Mouse (Mus musculus) midbrain, embryonic 14.5 days (tissue): ENCODE measurements at regions not wholly inside any gene's neighbourhood (a gene's known extent, or its start where the extent isn't known, plus 50 kb on each side); places are given as distances from the start of the nearest gene placed in this dataset.

Source experiments
- ATAC-seq: fragments of 200-750 bp; cut with Nextera tagmentation; 2 replicates; pipeline ENCODE4 v1.8.0; 2017; ENCODE audit warnings: moderate number of reproducible peaks, moderate library complexity; ENCODE audit not compliant: low FRiP score, low TSS enrichment
- DNase-seq: peaks from one replicate; pipeline ENCODE4 v3.0.0-alpha.2; 2015
- H3K27ac ChIP-seq: fragments of 300-500 bp; sonication (generic); replicated peaks from 2 replicates; pipeline ENCODE4 v1.5.1; 2014; ENCODE audit warnings: mild to moderate bottlenecking, low read depth, low read length, moderate library complexity
- H3K27me3 ChIP-seq: fragments of 300-500 bp; sonication (generic); 2 replicates; pipeline ENCODE4 v1.6.1; 2014; ENCODE audit warnings: low read length, control low read depth, mixed read lengths; ENCODE audit not compliant: control insufficient read depth, insufficient read depth
- H3K36me3 ChIP-seq: fragments of 300-500 bp; sonication (generic); 2 replicates; pipeline ENCODE4 v1.6.1; 2014; ENCODE audit warnings: low read length, control low read depth; ENCODE audit not compliant: control insufficient read depth, insufficient read depth
- H3K4me1 ChIP-seq: fragments of 300-500 bp; sonication (generic); 2 replicates; pipeline ENCODE4 v1.6.1; 2014; ENCODE audit warnings: mild to moderate bottlenecking, antibody characterized with exemption, low read length, control low read depth; ENCODE audit not compliant: control insufficient read depth, insufficient read depth
- H3K4me2 ChIP-seq: fragments of 300-500 bp; sonication (generic); 2 replicates; pipeline ENCODE4 v1.6.1; 2014; ENCODE audit warnings: mild to moderate bottlenecking, low read length, moderate library complexity
- H3K4me3 ChIP-seq: fragments of 300-500 bp; sonication (generic); replicated peaks from 2 replicates; pipeline ENCODE4 v1.5.1; 2014; ENCODE audit warnings: low read depth, low read length
- H3K9ac ChIP-seq: fragments of 300-500 bp; sonication (generic); replicated peaks from 2 replicates; pipeline ENCODE4 v1.6.1; 2014; ENCODE audit warnings: mild to moderate bottlenecking, low read length, moderate library complexity
- H3K9me3 ChIP-seq: fragments of 300-500 bp; sonication (generic); 2 replicates; pipeline ENCODE4 v1.6.1; 2016; ENCODE audit warnings: low read length, control low read depth, mixed read lengths; ENCODE audit not compliant: control insufficient read depth
- WGBS: fragments of 180-500 bp; shearing (Covaris S2); extraction: QIAGEN DNeasy Blood & Tissue Kit; methylation state at CpG from one replicate; pipeline ENCODE4 v1.1.7; 2014; 5-methylcytosine and 5-hydroxymethylcytosine counted together

DNA sequence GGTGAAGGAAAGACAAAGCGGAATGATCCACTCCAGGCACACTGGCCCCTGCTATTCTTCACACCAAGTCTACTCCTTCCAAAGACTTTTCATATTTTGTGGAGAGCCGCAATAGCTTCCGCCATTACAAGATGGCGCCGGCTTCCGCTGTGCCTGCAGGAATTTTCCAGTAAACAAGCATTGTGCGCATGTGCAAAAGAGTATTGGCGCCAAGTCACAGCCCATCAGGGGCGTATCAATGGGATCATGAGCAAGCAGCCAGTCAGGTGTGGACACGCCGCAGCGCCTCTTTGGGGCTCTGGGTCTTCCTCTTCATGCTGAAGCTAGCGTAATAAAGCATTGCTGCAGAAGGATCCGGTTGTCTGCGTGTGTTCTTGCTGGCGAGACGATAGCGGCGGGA, 348.0 kb downstream of the Rwdd3 start:
- Histone ChIP-seq H3K36me3 (no peaks in the 10 kb centered on the region), H3K27me3 (no peaks in the 10 kb centered on the region), H3K4me1 (no peaks in the 10 kb centered on the region), H3K9ac (no peak overlapping the region), H3K4me3 (no peak overlapping the region), H3K9me3 (no peaks in the 10 kb centered on the region), H3K4me2 (no peak overlapping the region), H3K27ac (no peak overlapping the region)
- DNase-seq (no peak), ATAC-seq (no peak)
- 97% methylated on average over 19 of the region's 19 CpGs for WGBS

- no peaks in the 10 kb centered on the region for H3K27me3 ChIP-seq
- H3K4me3 ChIP-seq, result no peak overlapping the region
- WGBS, result 54% methylated on average over 2 of the region's 2 CpGs
- no peaks in the 10 kb centered on the region for H3K4me1 ChIP-seq
- H3K9ac ChIP-seq, result no peak overlapping the region
- no peak for DNase-seq
- no peaks in the 10 kb centered on the region for H3K9me3 ChIP-seq
- H3K27ac ChIP-seq, result no peak overlapping the region
- no peak for ATAC-seq
- H3K36me3 ChIP-seq, result no peaks in the 10 kb centered on the region
- no peak overlapping the region for H3K4me2 ChIP-seq
These were observed 359.6 kb downstream of the Rwdd3 start for GRCm38 (mm10) chr3:120811901-120812300.

DNA sequence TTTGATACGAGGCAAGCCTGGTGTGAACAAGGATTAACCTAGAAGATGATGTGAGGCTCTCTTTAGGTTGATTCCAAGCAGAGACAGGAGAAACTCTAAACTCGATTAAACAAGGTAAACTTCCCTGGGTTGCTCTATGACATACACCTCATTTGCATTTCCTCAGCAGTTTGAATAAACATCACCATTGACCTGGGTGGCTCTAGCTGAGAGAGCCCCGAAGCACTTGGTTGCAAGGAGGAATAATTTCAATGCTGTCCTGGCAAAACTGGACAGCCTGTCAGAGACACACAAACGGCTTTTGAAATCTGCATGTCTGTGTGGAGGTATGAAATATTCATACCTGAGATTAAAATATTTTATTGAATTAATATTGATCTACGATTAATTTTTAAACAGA, 361.0 kb downstream of the Rwdd3 start:
- no peaks in the 10 kb centered on the region for H3K27me3 ChIP-seq
- no peak overlapping the region for H3K4me3 ChIP-seq
- H3K9ac ChIP-seq, result no peak overlapping the region
- 50% methylated on average over 5 of the region's 5 CpGs for WGBS
- H3K4me2 ChIP-seq, result no peak overlapping the region
- no peaks in the 10 kb centered on the region for H3K36me3 ChIP-seq
- peak; percentile 41 for DNase-seq
- no peak overlapping the region for H3K27ac ChIP-seq
- ATAC-seq, result peak; percentile 34; the same call in 1 of the 2 replicates
- H3K4me1 ChIP-seq, result no peaks in the 10 kb centered on the region
- H3K9me3 ChIP-seq, result no peaks in the 10 kb centered on the region

GRCm38 (mm10) chr3:120810048-120810447, 361.4 kb downstream of the Rwdd3 start:
- Histone ChIP-seq H3K9ac (no peak overlapping the region), H3K4me3 (no peak overlapping the region), H3K36me3 (no peaks in the 10 kb centered on the region), H3K4me2 (no peak overlapping the region), H3K27me3 (no peaks in the 10 kb centered on the region), H3K4me1 (no peaks in the 10 kb centered on the region), H3K9me3 (no peaks in the 10 kb centered on the region), H3K27ac (no peak overlapping the region)
- DNase-seq (no peak), ATAC-seq (no peak)
- WGBS, result 69% methylated on average over 6 of the region's 6 CpGs

DNA sequence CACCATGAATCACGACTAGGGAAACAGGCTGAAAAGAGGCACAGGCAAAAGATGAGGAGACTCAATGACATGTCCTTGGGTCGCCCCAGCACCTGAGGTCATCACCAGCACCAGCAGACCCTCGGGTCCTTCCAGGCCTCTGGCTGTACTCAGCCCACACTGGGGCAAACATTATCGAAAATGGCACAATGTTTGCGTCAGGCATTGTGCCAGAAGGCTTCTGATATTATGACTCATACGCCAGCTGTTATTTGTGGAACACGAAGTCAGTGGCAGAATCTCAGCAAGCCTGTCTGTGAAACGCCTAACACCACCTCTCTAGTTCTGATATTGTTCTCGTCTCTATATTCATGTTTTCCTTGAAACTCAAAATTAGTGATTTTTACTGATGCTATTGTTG, 384.8 kb downstream of the Rwdd3 start:
- WGBS, result 88% methylated on average over 9 of the region's 9 CpGs
- ATAC-seq (no peak), DNase-seq (no peak)
- Histone ChIP-seq H3K9me3 (no peaks in the 10 kb centered on the region), H3K27me3 (no peaks in the 10 kb centered on the region), H3K4me1 (no peaks in the 10 kb centered on the region), H3K36me3 (no peaks in the 10 kb centered on the region), H3K4me2 (no peak overlapping the region), H3K27ac (no peak overlapping the region), H3K9ac (no peak overlapping the region), H3K4me3 (no peak overlapping the region)

- DNase-seq (peak; percentile 46), ATAC-seq (no peak)
- no peaks in the 10 kb centered on the region for H3K27me3 ChIP-seq
- H3K4me1 ChIP-seq, result no peaks in the 10 kb centered on the region
- no peaks in the 10 kb centered on the region for H3K9me3 ChIP-seq
- no peak overlapping the region for H3K4me2 ChIP-seq
- H3K4me3 ChIP-seq, result no peak overlapping the region
- WGBS, result 73% methylated on average over 6 of the region's 6 CpGs
- no peaks in the 10 kb centered on the region for H3K36me3 ChIP-seq
- no peak overlapping the region for H3K27ac ChIP-seq
- no peak overlapping the region for H3K9ac ChIP-seq
These were observed 390.0 kb downstream of the Rwdd3 start for GRCm38 (mm10) chr3:120781486-120781885.

GRCm38 (mm10) chr3:120779091-120779490, 392.4 kb downstream of the Rwdd3 start:
- DNase-seq, result no peak
- Histone ChIP-seq H3K4me2 (no peak overlapping the region), H3K27ac (no peak overlapping the region), H3K9ac (no peak overlapping the region), H3K27me3 (no peaks in the 10 kb centered on the region), H3K9me3 (no peaks in the 10 kb centered on the region), H3K4me3 (no peak overlapping the region), H3K36me3 (no peaks in the 10 kb centered on the region), H3K4me1 (no peaks in the 10 kb centered on the region)
- ATAC-seq, result no peak

DNA sequence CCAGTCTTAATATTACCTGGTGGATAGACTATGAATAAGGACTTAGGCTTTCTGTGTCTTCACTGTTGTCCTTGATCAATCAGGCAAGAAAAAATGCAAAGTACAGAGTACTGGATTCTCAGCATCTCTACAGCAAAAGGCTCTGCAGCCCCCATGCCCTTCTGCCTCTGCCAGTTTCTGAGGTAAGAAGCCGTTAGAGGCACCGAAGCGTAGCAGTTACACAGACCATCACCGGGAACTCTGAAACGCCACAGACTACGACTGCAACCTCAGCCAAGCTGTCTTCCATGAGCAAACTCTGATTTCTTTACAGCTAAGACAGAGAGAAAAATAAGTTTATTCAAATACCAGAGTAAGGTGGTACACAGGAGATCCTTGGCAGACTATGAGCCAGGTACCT, 396.5 kb downstream of the Rwdd3 start:
- H3K36me3 ChIP-seq, result no peaks in the 10 kb centered on the region
- no peak for ATAC-seq

GRCm38 (mm10) chr3:120761681-120762080, 409.8 kb downstream of the Rwdd3 start:
- H3K4me2 ChIP-seq, result no peak overlapping the region
- H3K36me3 ChIP-seq, result no peaks in the 10 kb centered on the region
- WGBS, result 84% methylated on average over 4 of the region's 4 CpGs
- H3K9me3 ChIP-seq, result no peaks in the 10 kb centered on the region
- no peak overlapping the region for H3K9ac ChIP-seq
- DNase-seq, result no peak
- no peak overlapping the region for H3K27ac ChIP-seq
- H3K27me3 ChIP-seq, result no peaks in the 10 kb centered on the region
- no peak for ATAC-seq
- no peak overlapping the region for H3K4me3 ChIP-seq
- H3K4me1 ChIP-seq, result no peaks in the 10 kb centered on the region

More for the DNA sequence above, 396.5 kb downstream of the Rwdd3 start:
- Histone ChIP-seq H3K27ac (no peak overlapping the region), H3K4me1 (no peaks in the 10 kb centered on the region), H3K9me3 (no peaks in the 10 kb centered on the region), H3K27me3 (no peaks in the 10 kb centered on the region), H3K4me3 (no peak overlapping the region), H3K4me2 (no peak overlapping the region), H3K9ac (no peak overlapping the region)
- DNase-seq, result no peak
- 66% methylated on average over 6 of the region's 6 CpGs for WGBS
